8 mouse cellular contexts compared by ENCODE assay signal in the genomic region with DNA sequence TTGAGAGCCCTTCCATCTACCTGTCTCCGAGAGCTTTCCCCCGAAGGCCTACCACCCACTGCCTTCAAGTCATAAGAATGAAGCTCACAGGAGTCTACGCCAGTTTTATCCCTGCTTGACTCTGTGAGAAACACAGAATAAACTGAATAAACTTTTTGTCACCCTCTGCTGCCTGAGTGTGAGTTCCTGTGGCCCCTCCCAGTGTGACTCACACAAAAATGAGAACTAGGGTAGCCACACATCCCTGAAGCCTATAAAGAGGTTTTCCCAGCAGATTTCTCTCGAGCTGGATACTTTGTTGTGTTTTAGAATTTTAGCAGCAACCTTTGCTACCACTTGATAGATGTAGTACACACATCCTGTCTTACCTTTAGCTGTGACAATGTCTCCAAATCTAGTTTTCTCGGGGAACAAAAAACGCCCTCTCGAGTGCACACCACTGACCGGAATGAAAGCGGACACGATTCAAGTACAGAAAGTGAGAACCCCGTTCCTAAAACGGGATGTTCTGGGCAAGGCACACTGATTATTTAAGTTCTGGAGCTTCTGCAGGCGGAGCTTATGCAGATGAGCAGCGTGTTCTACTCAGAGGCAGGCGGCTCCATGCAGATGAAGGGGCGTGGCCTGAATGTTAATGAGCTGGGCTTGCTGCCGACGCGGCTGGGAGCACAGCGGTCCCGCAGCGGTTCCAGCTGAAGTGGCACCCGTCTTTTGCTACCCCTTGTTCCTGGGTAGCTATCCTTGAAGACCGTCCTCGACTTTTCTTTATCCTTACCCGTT. TPM values are rescaled to one million over a fixed set of nuclear protein-coding genes. Genes with fewer than 3 reads are reported as not detected.
DNase-seq lines count a peak whose midpoint lies in the region; ATAC-seq and TF ChIP-seq lines count a peak whose summit lies in the region.

A gene (plus strand): TSS at position 631 of the 780 bp plus-strand sequence.

- H3K4me2 ChIP-seq in intestine, embryonic 14.5 days (ENCODE audit: low read length): peak within 1 kb of the TSS; percentile 89

- H3K27me3 ChIP-seq in intestine, embryonic 14.5 days (replicated peaks; ENCODE audit: control insufficient read depth, insufficient read depth, low read length): peaks cover 16% of the 10 kb centered on the region

- TF ChIP-seq CTCF in cortical plate, adult 2 months (IDR thresholded peaks at IDR 0.05; ENCODE audit: extremely low read depth, insufficient read depth, low read length): no peak

- no peaks in the 10 kb centered on the region for H3K9me3 ChIP-seq in intestine, embryonic 14.5 days (ENCODE audit: control insufficient read depth, low read length)

- 12% methylated on average over 26 of the region's 26 CpGs for WGBS in intestine, embryonic 14.5 days

- intact Hi-C loops in left cerebral cortex, postnatal 14 days (cut with DNase I): loop anchor here (5.0 kb wide), 1 partner anchor 41 kb away; a partner anchor contains a TSS

- ATAC-seq in intestine, embryonic 14.5 days (replicated peaks; ENCODE audit: low FRiP score, low TSS enrichment, low read depth): peak; percentile 60
- ATAC-seq in megakaryocyte-erythroid progenitor cell, adult 5-6 weeks (replicated peaks; ENCODE audit: low FRiP score, low TSS enrichment, poor library complexity, severe bottlenecking): peak; percentile 82

- peak within 1 kb of the TSS; percentile 36 for H3K4me3 ChIP-seq in cortical plate, adult 2 months (ENCODE audit: insufficient read depth, low read length)
- H3K4me3 ChIP-seq in intestine, embryonic 14.5 days (ENCODE audit: low read depth, low read length): peak within 1 kb of the TSS; percentile 47

- H3K9ac ChIP-seq in intestine, embryonic 14.5 days (ENCODE audit: low read length): peak within 1 kb of the TSS; percentile 42

- DNase-seq in WW6 (ENCODE audit: low read depth, low spot score): peak; percentile 83
- DNase-seq in gastrocnemius, postnatal 10 days: peak; percentile 71
- DNase-seq in intestine, embryonic 14.5 days (ENCODE audit: low spot score): peak; percentile 85
- peak; percentile 87 to 93 for DNase-seq in left cerebral cortex, postnatal 14 days (ENCODE audit: low spot score in 2 of 2)
- DNase-seq in right cerebral cortex, postnatal 14 days: peak; percentile 77
- peak; percentile 76 to 79 for DNase-seq in urinary bladder, postnatal 4 days (ENCODE audit: low spot score in 2 of 2)

- 0 out of 2 replicates have a peak, but pooled peaks cover 3% of the 10 kb centered on the region for H3K36me3 ChIP-seq in intestine, embryonic 14.5 days (ENCODE audit: control insufficient read depth, insufficient read depth, low read length)

- H3K27ac ChIP-seq in cortical plate, adult 2 months (ENCODE audit: insufficient read depth, low read length): no peak within 1 kb of the TSS
- 0 out of 2 replicates have a peak within 1 kb of the TSS, but pooled peaks have one; percentile 6 for H3K27ac ChIP-seq in intestine, embryonic 14.5 days (ENCODE audit: low read depth)

- TF ChIP-seq POLR2A in cortical plate, adult 2 months (IDR thresholded peaks at IDR 0.05; ENCODE audit: extremely low read depth, insufficient read depth, low read length): peak; percentile 83

- peaks cover 4% of the 10 kb centered on the region; the same call in 1 of the 2 replicates for H3K4me1 ChIP-seq in cortical plate, adult 2 months (ENCODE audit: control insufficient read depth, insufficient read depth, low read length)
- H3K4me1 ChIP-seq in intestine, embryonic 14.5 days (replicated peaks; ENCODE audit: control insufficient read depth, insufficient read depth, low read length): peaks cover 26% of the 10 kb centered on the region

RNA-seq across cellular contexts. Expression of the gene that starts here (rescaled TPM):
- 96.5 and 106 TPM in 2 replicates for polyA plus RNA-seq in cortical plate, adult 2 months (2012; rRNA removed)
- under 1 TPM; 0.42 to 0.93 TPM for total RNA-seq in gastrocnemius, postnatal 10 days (2021)
- polyA plus RNA-seq in intestine, embryonic 14.5 days (2014; fragmentation: Nextera tagmentation; extraction: Ambion mirVana): 2.8 and 3.2 TPM in 2 replicates
- total RNA-seq in left cerebral cortex, postnatal 14 days (2021): 10 to 100 TPM; 30.8 to 36.9 TPM
- not detected in 2 replicates for total RNA-seq in megakaryocyte-erythroid progenitor cell, adult 5-6 weeks (2014; fragmentation: Nextera tagmentation)
- 0.38 TPM in 1 of 2 replicates, not detected in the other for total RNA-seq in megakaryocyte-erythroid progenitor cell, adult 5-6 weeks (2017)

Comparison
In these comparisons a context has a peak if more than half of its experiments do, and no peak if none do; other contexts are left out.
1. RNA of the gene that starts here (total RNA-seq): 30.8 to 36.9 TPM in left cerebral cortex, postnatal 14 days; 0.42 to 0.93 TPM in gastrocnemius, postnatal 10 days and 0.38 TPM in megakaryocyte-erythroid progenitor cell, adult 5-6 weeks; every median in the first group is over 10 times any median in the second.
2. RNA of the gene that starts here (polyA plus RNA-seq): 96.5 to 106 TPM in cortical plate, adult 2 months; 2.8 to 3.2 TPM in intestine, embryonic 14.5 days; every median in the first group is over 10 times any median in the second.
3. Peak in DNase-seq in gastrocnemius, postnatal 10 days; RNA of the gene not detected or under 1 TPM.
4. Peak in ATAC-seq in megakaryocyte-erythroid progenitor cell, adult 5-6 weeks; RNA of the gene not detected or under 1 TPM.
5. Peak in every context shown above with its lines, with median percentiles within 50 percentile points of each other: DNase-seq.